Mouse (Mus musculus) olfactory bulb, adult 2 months (tissue): Measurements from ENCODE around the gene Prpf18. TPM values are rescaled to one million over a fixed set of nuclear protein-coding genes. Genes with fewer than 3 reads are reported as not detected.

ENCODE experiments used
- H3K27ac ChIP-seq: fragments of 200-500 bp; 2 replicates; pipeline ENCODE4 v1.5.1; 2012; ENCODE audit warnings: low read depth, low read length; ENCODE audit not compliant: insufficient read depth
- H3K4me1 ChIP-seq: fragments of 200-500 bp; 2 replicates; pipeline ENCODE4 v1.6.1; 2012; ENCODE audit warnings: low read length; ENCODE audit not compliant: control insufficient read depth, insufficient read depth
- H3K4me3 ChIP-seq: fragments of 200-500 bp; 2 replicates; pipeline ENCODE4 v1.5.1; 2012; ENCODE audit warnings: mild to moderate bottlenecking, low read depth, low read length, moderate library complexity; ENCODE audit not compliant: insufficient read depth
- CTCF ChIP-seq: fragments of 200-500 bp; IDR thresholded peaks from 2 replicates; pipeline ENCODE4 v1.5.1; 2012; ENCODE audit warnings: low read depth, mild to moderate bottlenecking, low read length, moderate library complexity; ENCODE audit not compliant: insufficient read depth
- POLR2A ChIP-seq: fragments of 200-500 bp; IDR thresholded peaks from 2 replicates; pipeline ENCODE4 v1.6.1; 2012; ENCODE audit warnings: mild to moderate bottlenecking, low read depth, low read length, moderate library complexity; ENCODE audit not compliant: insufficient read depth
- WGBS: fragments of 180-500 bp; shearing (Covaris S2); methylation state at CpG from one replicate; pipeline ENCODE4 v1.1.7; 2018; 5-methylcytosine and 5-hydroxymethylcytosine counted together
- polyA plus RNA-seq: library from polyadenylated mRNA; stranded (reverse); fragments of >200 nt; gene quantifications from 2 replicates; pipeline ENCODE4 v1.2.4, GENCODE M21; 2012; ENCODE audit warnings: low replicate concordance; ENCODE audit not compliant: missing spikeins, insufficient read depth, insufficient read length

Gene Prpf18
- polyA plus RNA-seq, result not detected in 2 replicates

DNA sequence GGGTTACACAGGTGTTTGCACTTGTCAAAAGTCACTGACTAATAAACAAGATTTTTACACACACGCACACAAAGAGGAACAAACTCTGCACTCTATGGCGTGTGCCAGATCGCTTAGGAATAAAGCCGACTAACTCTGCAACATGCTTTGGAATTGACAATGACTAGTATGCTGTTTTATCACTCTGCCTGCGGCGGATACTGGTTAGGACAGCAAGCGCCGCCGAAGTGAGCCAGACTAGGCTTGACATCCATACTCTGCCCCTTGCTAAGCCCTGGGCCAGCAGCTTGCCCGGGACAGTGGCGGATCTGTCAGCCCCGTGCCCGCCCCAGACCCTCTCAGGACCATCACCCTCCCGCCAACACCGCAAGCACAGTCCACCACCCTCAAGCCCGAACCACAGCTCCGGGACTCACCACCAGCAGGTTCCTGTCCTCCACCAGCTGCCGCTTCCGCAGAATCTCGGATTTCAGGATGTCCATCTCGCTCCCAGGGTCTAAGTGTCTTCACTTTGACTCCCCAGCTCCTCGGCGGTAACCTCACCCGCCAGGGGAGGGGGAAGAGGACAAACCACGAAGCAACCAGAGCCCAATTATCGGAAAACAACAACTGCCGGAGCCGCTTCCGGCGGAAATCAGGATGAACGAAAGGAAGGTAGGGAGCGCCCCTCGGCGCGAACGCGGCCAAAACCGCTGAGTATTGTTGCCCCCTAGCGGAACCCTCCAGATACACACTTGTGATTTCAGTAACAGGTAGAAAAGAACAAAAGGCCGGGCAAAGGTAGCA lies at the start of gene Prpf18:
Gene Prpf18, minus strand, starts transcription at position 614 of the 786 bp plus-strand sequence.
- Histone ChIP-seq H3K27ac (peak within 1 kb of the TSS; percentile 40), H3K4me3 (peak within 1 kb of the TSS; percentile 70), H3K4me1 (peaks cover 5% of the 10 kb centered on the region; the same call in 1 of the 2 replicates)
- TF ChIP-seq POLR2A, result peak; percentile 77
- peak; percentile 74 for TF ChIP-seq CTCF
- 1% methylated on average over 40 of the region's 40 CpGs for WGBS

- TF ChIP-seq POLR2A (no peak), CTCF (no peak)
- H3K4me1 ChIP-seq, result no peaks in the 10 kb centered on the region
- H3K27ac ChIP-seq, result no peak overlapping the region
- WGBS, result 85% methylated on average over 3 of the region's 3 CpGs
- H3K4me3 ChIP-seq, result no peak overlapping the region
These were observed 28.0 kb upstream of the Prpf18 start for GRCm38 (mm10) chr2:4679886-4680285.

DNA sequence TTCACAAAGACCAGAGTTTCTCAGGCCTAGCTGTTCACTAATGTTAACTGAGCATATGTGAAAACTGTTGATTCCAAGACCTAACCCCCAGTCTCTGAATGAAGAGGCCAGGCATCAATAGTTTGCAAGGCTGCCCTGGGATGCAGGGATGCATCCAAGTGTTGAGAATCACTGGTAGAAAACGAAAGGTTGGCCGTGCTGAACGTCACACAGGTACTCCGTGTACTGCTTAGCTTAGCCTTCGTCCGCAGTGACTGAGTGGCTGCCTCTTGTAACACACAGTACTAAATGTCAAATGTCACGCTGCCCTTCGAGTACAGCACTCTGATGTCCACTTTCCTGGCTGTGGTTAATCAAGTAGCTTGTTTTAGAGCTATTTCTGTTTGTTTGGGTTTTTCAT lies 19.7 kb upstream of the Prpf18 start:
- Histone ChIP-seq H3K4me3 (no peak overlapping the region), H3K27ac (no peak overlapping the region), H3K4me1 (no peaks in the 10 kb centered on the region)
- WGBS, result 88% methylated on average over 8 of the region's 8 CpGs
- no peak for TF ChIP-seq CTCF
- TF ChIP-seq POLR2A, result no peak

DNA sequence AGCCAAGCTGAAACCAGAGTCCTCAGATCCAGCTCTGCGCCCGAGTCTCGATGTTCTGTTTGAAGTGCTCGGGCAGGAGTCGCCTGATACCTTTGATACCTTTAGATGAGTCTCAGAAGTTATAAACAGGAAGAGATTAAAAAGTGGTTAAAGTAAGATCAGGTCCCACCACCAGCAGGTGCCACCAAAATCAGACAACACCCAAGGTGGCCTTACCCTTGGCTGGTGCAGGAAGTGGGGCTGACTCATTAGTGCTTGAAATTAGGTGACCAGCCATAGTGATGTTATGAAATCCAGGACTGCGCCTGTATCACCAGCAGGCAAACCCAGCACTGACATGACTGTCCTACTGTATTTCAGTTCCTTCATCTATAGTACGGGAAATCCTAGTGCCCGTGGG lies 17.8 kb upstream of the Prpf18 start:
- Histone ChIP-seq H3K27ac (no peak overlapping the region), H3K4me1 (no peaks in the 10 kb centered on the region), H3K4me3 (no peak overlapping the region)
- no peak for TF ChIP-seq CTCF
- no peak for TF ChIP-seq POLR2A
- WGBS, result 93% methylated on average over 8 of the region's 8 CpGs

DNA sequence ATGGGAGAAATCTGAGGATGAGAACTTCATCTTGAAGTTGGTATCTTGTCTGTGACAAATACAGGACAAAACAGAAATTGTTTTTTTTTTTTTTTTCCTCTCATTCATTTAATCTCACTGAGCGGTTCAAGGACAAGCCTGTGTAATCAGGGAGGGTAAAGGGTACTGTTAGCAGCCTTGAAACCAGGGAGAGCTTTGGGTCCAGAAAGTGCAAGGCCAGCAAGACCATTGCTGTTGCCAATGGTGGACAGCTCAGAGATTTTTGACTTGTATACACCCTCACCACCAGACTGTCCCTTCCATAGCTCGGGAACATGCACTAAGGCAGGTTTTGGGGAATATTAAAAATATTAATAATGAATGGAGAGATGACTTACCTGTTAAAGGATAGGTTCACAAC lies 16.7 kb upstream of the Prpf18 start:
- Histone ChIP-seq H3K4me3 (no peak overlapping the region), H3K27ac (no peak overlapping the region), H3K4me1 (no peaks in the 10 kb centered on the region)
- 87% methylated on average over 2 of the region's 2 CpGs for WGBS
- TF ChIP-seq CTCF, result no peak
- no peak for TF ChIP-seq POLR2A

DNA sequence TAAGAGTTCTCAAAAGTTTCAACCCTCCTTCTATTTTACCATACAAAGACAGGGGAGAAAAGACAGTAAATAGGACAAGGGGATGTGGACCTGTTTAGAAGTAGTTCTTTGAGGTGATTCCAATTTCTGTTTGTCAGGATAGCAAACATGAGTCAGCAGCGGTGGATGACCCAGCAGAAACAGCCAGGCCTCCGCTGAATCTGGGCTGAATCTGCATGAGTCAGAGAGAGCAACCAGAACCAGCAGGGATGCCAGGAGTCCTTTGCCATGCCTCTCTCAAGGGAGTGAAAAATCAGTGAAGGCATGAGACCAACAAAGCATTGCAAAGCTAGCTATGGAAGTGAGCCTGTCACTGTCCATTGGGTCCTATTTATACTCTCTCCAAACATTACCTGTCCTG lies 8.8 kb upstream of the Prpf18 start:
- Histone ChIP-seq H3K27ac (no peak overlapping the region), H3K4me1 (no peaks in the 10 kb centered on the region), H3K4me3 (no peak overlapping the region)
- WGBS, result 81% methylated on average over 2 of the region's 2 CpGs
- TF ChIP-seq POLR2A, result no peak
- no peak for TF ChIP-seq CTCF

GRCm38 (mm10) chr2:4649646-4650045 lies 2.3 kb downstream of the Prpf18 start:
- TF ChIP-seq POLR2A (no peak), CTCF (no peak)
- no peak overlapping the region for H3K4me3 ChIP-seq
- H3K27ac ChIP-seq, result no peak overlapping the region
- WGBS, result 97% methylated on average over 2 of the region's 2 CpGs
- peaks cover 5% of the 10 kb centered on the region; the same call in 1 of the 2 replicates for H3K4me1 ChIP-seq

DNA sequence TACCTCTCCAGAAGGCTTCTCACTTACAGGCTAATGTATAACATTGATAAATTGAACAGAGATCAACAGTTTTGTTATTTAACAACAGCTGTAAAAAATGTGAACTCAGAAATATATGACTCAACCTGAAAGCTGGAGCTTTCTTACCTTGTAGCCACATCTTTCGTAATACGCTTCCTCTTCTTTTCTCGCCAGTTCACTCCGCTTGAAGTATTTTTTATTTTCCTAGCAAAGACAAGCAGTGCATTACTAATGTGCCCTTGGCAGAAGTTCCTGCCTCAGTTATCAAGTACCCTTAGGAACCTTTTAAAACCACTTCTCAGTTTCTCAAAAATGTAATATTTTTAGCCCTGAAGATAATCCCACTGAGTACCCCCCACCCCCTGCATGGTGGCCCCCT lies 3.8 kb downstream of the Prpf18 start:
- peaks cover 5% of the 10 kb centered on the region; the same call in 1 of the 2 replicates for H3K4me1 ChIP-seq
- 59% methylated on average over 4 of the region's 4 CpGs for WGBS
- no peak overlapping the region for H3K4me3 ChIP-seq
- H3K27ac ChIP-seq, result no peak overlapping the region
- TF ChIP-seq POLR2A (no peak), CTCF (no peak)

GRCm38 (mm10) chr2:4645066-4645465 lies 6.8 kb downstream of the Prpf18 start:
- Histone ChIP-seq H3K4me1 (peaks cover 4% of the 10 kb centered on the region; the same call in 1 of the 2 replicates), H3K4me3 (no peak overlapping the region), H3K27ac (no peak overlapping the region)
- TF ChIP-seq POLR2A (no peak), CTCF (no peak)
- 83% methylated on average over 4 of the region's 4 CpGs for WGBS
